Mouse (Mus musculus): ENCODE results near the gene Hmgn2. TPM values are rescaled to one million over a fixed set of nuclear protein-coding genes. Genes with fewer than 3 reads are reported as not detected.
"Not testable (repeated sequence)": the region's sequence is repeated elsewhere in the genome, so short reads cannot be mapped to it uniquely, and the experiment has no call there.

Hmgn2 gene
- 100 to 1,000 TPM; 153 to 159 TPM for total RNA-seq (2021)
- long read RNA-seq, experiment 1, transcript Hmgn2-203 (6 exons, 1,265 nt), result major isoform, 151 of 169 reads
- long read RNA-seq, experiment 1, transcript Hmgn2-210 (5 exons, 630 nt), result minor isoform, 8 of 169 reads
- long read RNA-seq, experiment 1, partial matches to known transcripts, result 0 of 169 reads
- long read RNA-seq, experiment 1, other reads (novel, unspliced or antisense), result 3 of 169 reads
- long read RNA-seq, experiment 2, transcript Hmgn2-210 (5 exons, 630 nt), result minor isoform, 11 of 361 reads
- long read RNA-seq, experiment 2, transcript Hmgn2-203 (6 exons, 1,265 nt), result major isoform, 325 of 361 reads
- long read RNA-seq, experiment 2, partial matches to known transcripts, result 0 of 361 reads
- long read RNA-seq, experiment 2, other reads (novel, unspliced or antisense), result 17 of 361 reads

GRCm38 (mm10) chr4:133968150-133968921 lies at the start of gene Hmgn2:
TSS of gene Hmgn2 (minus strand) at chr4:133968650.
- peak; percentile 28 to 40 for DNase-seq (ENCODE audit: low spot score in 2 of 2)

- no peak for DNase-seq (ENCODE audit: low spot score in 2 of 2)
Measured at GRCm38 (mm10) chr4:134017201-134017865, 48.9 kb upstream of the Hmgn2 start.

GRCm38 (mm10) chr4:134016767-134017166 lies 48.3 kb upstream of the Hmgn2 start:
- DNase-seq (ENCODE audit: low spot score in 2 of 2), result no peak

- DNase-seq (ENCODE audit: low spot score in 2 of 2), result no peak
Measured at GRCm38 (mm10) chr4:134016208-134016607, 47.8 kb upstream of the Hmgn2 start.

GRCm38 (mm10) chr4:134012858-134013528 lies 44.5 kb upstream of the Hmgn2 start:
- DNase-seq (ENCODE audit: low spot score in 2 of 2), result no peak

- DNase-seq (ENCODE audit: low spot score in 2 of 2), result no peak
Measured at GRCm38 (mm10) chr4:134011450-134012414, 43.3 kb upstream of the Hmgn2 start.

- DNase-seq (ENCODE audit: low spot score in 2 of 2), result no peak
Measured at GRCm38 (mm10) chr4:134009709-134010108, 41.3 kb upstream of the Hmgn2 start.

- no peak for DNase-seq (ENCODE audit: low spot score in 2 of 2)
Measured at GRCm38 (mm10) chr4:134006845-134007244, 38.4 kb upstream of the Hmgn2 start.

GRCm38 (mm10) chr4:134005581-134006358 lies 37.3 kb upstream of the Hmgn2 start:
- DNase-seq (ENCODE audit: low spot score in 2 of 2), result no peak

- DNase-seq (ENCODE audit: low spot score in 2 of 2), result no peak
Measured at GRCm38 (mm10) chr4:134002903-134003302, 34.5 kb upstream of the Hmgn2 start.

- DNase-seq (ENCODE audit: low spot score in 2 of 2), result no peak
Measured at GRCm38 (mm10) chr4:134002246-134002645, 33.8 kb upstream of the Hmgn2 start.

- DNase-seq (ENCODE audit: low spot score in 2 of 2), result no peak
Measured at GRCm38 (mm10) chr4:134001710-134002109, 33.3 kb upstream of the Hmgn2 start.

GRCm38 (mm10) chr4:134000466-134001438 lies 32.3 kb upstream of the Hmgn2 start, which contains the start of gene Dhdds:
TSS of gene Dhdds (minus strand) at chr4:134000918.
- DNase-seq (ENCODE audit: low spot score in 2 of 2), result peak; percentile 92 to 95

GRCm38 (mm10) chr4:133994697-133995096 lies 26.2 kb upstream of the Hmgn2 start:
- no peak for DNase-seq (ENCODE audit: low spot score in 2 of 2)

GRCm38 (mm10) chr4:133991087-133991660 lies 22.7 kb upstream of the Hmgn2 start:
- no peak for DNase-seq (ENCODE audit: low spot score in 2 of 2)

GRCm38 (mm10) chr4:133990035-133990434 lies 21.6 kb upstream of the Hmgn2 start:
- no peak for DNase-seq (ENCODE audit: low spot score in 2 of 2)

- not testable (repeated sequence) for DNase-seq (ENCODE audit: low spot score in 2 of 2)
Measured at GRCm38 (mm10) chr4:133988289-133988688, 19.8 kb upstream of the Hmgn2 start.
